Mouse (Mus musculus): ENCODE data around the gene Napsa.

The Napsa gene

DNA sequence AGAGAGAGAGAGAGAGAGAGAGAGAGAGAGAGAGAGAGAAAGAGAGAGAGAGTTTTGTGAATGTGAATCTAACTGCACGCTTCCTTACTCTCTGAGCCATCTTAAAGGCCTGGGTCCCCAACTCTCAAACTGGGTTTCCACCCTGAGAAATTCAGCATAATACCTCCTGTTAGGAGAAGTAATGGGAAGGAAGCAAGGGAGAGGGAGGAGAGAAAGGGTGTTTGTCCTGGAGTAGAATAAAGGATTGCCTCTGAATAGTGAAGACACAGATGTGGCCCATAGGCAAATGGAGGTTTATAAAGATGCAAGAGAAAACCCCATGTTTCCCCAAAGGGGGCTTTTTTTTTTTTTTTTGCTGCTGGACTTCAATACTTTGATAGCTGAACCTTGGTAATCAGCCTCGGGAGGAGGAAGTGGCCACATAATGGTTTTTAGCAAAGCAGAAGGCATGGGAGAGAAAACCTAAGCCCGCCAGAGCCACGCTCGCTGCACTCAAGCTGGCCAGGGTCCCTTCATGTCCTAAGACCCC, 840 bp downstream of the Napsa start:
- no peak for DNase-seq

DNA sequence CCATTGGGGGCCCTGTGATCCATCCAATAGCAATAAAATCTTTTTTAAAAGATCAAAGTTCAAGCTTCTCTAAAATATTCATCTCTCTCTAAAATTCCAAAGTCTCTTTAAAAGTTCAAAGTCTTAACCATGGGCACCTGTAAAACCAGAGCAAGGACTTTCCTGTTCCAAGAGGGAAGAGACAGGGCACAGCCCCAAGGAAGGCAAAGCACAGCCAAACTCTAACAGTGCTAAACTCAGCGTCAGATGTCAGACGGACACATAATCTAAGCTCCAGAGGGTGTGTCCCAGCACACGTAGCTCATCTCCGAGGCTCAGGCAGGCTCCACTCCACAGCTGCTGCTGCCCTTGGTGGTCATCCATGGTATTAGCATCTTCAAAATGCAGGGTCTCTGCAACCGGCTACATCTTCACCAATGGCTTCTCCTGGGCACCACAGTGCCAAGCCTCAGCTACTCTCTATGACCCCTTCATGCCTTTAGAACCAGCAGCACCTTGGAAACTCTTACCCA, 4.2 kb downstream of the Napsa start:
- no peak for DNase-seq

DNA sequence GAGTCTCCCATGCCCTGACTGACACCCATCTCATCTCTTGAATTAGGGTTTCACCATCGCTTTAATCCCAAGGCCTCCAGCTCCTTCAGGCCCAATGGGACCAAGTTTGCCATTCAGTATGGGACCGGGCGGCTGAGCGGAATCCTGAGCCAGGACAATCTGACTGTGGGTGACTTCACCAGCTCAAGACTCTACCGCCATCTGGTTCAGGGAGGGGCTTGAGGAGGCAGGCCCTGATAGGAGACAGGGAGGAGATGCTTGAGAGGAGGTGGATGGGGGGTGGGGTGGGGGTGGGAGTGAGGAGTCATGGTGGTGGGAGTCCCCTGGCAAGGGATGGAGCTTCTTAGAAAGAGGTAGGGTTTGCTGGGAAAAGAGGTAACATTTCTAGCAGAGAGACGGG, 9.5 kb downstream of the Napsa start:
- no peak for DNase-seq

DNA sequence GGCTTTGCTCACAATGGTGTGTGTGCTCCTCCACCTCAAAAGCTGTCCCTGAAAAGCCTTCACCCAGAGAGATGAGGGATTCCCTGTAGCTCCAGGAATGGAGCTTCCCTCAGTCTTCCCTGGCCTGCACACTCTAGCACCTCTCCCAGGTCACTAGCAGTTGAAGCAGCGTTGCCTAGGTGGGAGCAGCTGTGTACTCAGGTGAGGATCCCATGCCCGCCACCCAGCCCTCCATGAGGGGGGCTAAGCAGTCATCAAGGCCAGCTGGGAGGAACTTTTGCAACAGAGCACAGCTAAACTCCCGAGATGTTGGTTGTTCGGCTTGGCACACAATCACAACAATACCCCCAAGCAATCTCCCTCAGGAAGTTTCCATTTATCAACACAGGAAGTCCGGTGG, 10.5 kb downstream of the Napsa start:
- no peak for DNase-seq

DNA sequence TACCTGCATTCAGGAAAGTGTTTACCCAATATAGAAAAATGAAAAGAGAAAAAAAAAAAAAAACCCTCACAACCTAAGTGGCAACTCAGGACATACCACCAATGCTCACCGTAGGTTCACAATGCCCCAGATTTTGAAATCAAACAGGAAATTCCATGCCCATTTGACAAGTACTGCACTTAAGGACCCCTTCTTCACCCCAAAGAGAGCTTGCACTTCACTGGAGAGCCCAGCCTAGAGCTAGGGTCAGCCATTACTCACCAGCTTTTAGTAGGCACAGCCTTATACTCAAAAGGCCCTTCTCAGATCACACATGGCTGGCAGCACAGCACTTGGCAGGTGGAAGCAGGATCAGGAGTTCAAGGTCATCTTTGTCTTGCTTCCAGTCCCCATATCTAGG, 11.0 kb downstream of the Napsa start:
- no peak for DNase-seq

DNA sequence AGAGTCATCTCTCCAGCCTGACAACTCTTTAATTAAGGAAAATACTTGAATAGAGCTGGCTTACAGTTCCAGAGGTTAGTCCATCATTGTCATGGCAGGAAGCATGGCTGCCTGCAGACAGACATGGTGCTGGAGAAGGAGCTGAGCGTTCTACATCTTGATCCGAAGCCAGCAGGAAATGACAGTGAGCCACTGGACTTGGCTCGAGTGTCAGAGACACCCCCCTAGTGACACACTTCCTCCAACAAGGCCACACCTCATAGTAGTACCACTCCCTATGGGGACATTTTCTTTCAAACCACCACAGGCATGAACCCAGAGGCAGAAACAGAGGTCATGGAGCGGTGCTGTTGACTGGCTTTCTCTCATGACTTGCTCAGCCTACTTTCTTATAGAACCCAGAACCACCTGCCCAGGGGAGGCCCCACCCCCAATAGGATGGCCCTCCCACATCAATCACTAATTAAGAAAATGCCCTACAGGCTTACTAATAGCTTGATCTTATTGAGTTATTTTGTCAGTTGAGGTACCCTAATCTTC, 12.2 kb downstream of the Napsa start:
- peak; percentile 56 for DNase-seq

DNA sequence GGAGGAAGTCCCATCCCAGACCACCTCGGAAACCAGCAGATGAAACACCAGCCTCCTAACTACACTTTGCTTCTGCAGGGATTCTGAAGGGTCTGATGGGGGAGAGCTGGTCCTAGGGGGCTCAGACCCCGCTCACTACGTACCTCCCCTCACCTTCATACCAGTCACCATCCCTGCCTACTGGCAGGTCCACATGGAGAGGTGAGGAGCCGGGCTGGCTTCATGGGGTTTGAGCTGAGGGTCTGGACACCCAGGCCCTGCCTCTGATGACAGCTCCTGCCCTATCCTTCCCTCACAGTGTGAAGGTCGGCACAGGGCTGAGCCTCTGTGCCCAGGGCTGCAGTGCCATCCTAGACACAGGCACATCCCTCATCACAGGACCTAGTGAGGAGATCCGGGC, 12.7 kb downstream of the Napsa start:
- peak; percentile 51 for DNase-seq

DNA sequence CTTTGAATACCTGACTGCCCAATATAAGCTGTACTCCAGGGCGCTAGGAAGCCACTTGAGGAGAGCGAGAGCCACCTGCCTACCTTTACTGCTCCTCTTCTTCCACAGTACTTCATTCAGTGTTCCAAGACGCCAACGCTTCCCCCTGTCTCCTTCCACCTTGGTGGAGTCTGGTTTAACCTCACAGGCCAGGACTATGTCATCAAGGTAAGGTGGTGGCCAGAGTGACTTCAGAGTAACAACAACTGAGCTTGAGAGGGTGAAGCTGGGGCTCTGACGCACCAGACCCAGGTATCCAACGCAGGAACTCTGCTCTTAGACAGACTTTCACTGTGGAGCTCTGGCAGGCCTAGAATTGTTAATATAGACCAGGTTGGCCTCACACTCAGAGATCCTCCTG, 13.4 kb downstream of the Napsa start:
- peak; percentile 60 for DNase-seq

DNA sequence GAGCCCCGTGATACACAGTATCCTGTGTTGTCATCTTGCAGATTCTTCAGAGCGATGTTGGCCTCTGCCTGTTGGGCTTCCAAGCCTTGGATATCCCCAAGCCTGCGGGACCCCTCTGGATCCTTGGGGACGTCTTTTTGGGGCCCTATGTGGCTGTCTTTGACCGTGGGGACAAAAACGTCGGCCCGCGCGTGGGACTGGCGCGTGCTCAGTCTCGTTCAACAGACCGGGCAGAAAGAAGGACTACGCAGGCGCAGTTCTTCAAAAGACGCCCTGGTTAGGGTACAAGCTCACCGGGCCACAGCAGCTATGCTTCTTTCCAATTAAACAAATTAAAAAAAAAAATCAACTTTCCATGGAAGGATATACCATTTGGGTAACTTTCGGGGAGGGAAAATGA, 14.3 kb downstream of the Napsa start:
- peak; percentile 88 for DNase-seq

DNA sequence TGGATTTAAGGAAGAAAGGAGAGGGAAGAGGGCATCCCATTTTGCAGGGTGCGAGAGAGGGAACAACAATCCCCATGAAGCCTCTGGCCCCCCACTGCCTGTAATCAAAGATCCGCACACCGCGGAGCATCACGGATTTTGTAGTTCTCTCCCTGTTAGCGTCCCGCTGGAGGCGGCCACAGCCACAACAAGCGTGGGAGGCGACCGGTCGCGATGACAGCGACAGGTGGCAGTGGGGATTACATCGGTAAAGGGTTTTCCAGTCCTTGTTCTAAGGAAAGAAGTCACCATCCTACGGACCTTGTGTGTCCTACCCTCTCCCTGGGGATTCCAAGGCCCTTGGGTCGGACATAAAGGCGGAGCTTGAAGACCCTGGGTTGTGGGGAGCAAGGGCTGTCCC, 14.8 kb downstream of the Napsa start:
- peak; percentile 93 for DNase-seq

DNA sequence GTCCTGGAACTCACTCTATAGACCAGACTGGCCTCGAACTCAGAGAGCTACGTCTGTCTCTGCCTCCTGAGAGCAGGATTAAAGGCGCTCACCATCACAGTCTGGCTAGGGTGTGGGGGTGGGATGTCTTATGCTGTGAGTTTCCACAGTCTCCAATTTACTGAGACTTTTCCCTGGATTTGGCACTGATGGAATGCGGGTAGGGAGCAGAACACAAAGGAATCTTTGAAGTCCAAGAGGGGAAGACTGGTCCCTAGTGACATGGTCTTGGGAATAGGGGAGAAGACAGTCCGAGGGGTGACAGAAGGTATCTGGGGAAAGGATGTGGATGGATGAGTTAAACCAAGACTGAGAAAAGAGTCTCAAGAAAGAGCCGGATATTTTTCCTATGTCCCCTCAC, 15.5 kb downstream of the Napsa start:
- peak; percentile 61 for DNase-seq

DNA sequence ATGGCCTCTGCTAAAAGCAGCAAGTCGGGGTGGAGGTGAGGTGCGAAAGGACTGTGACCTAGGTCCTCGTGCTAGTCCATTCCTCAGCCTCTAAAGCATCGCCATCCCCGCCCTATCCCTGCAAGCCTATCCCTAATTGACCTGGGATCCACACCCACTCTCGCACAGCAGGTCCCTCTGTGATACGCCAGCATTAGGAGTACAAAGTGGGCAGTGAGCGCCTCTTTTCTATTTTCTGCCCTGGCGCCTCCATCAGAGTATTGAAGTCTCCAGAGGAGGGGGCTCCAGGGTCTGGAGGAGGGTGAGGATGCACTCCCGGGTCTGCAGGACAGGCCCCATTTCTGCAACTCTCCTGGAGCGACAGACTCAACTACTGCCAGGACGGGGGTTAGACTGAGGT, 16.2 kb downstream of the Napsa start:
- DNase-seq, result no peak

DNA sequence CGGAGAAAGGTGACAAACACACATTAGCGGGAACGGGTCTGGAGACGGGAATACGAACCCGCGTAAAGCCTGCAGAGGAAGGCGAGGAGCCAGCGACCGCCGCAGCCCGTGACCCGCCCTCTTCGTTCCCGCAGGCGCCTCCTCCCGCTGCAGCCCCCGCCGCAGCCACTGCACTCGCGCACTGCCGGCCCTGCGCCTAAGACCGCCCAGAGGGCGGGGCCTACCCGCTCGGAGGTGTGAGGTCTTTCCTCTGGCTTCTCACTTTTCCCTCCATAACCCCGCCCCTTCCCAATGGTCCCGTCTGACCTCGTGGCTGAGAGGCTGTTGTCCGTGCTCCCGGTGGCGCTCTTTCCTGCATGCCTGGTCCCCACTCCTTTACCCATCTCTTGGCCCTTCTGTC, 17.0 kb downstream of the Napsa start:
- peak; percentile 97 for DNase-seq

DNA sequence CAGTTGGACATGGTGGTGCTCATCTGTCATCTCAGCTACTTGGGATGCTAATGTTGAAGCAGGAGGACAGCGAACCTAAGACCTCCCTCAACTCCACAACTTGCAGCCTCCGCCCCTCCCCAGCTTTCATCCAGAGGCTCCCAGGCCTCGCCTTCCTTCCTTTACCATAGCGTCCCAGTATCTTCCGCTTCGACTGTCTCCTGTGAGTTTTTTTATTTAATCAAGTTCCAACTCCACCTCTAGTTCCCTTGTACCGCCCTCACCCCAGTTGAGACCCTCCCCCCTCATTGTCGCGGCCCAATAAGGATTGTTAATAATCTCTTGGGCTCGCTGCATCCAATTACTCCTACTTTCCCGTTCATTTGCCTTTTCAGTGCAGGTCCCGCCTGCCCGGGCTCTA, 17.8 kb downstream of the Napsa start:
- peak; percentile 82 for DNase-seq

DNA sequence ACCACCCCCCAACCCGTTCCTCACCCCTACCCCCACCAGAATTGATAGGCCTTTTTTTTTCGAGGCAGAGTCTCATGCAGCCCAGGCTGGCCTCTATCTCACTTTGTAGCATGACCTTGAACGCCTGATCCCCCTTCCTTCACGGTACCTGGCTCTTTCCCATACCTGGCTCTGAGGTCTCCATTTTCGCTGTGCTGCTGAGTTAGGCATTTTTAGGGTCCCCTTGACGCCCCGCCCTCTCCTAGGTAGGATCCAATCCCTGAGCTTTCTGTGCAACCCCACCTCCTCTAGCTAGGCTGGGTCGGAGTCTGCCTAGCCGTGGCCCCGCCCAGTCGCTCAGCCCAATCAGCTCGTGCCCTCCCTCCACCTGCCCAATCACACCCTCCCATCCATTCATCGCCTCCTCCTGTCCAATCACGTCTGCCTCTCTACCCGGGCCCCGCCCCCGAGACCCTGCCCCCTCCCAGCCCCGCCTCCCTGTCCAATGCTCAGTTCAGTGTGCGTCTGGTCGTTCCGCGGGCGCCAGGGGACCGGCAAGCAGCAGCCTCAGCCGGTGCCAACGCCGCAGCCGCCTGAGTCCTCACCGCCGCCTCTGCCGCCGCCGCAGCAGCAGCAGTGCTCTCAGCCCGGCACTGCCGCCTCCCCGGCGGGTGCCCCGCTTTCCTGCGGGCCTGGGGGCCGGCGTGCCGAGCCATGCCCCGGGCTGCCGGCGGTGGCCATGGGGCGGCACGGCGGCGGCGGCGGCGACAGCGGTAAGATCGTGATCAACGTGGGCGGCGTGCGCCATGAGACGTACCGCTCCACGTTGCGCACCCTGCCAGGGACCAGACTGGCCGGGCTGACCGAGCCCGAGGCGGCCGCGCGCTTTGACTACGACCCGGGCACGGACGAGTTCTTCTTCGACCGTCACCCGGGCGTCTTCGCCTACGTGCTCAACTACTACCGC, 18.5 kb downstream of the Napsa start, which contains the start of gene Kcnc3:
TSS of gene Kcnc3 (plus strand) at position 263 of the 946 bp plus-strand sequence.
- DNase-seq, result peak; percentile 98

DNA sequence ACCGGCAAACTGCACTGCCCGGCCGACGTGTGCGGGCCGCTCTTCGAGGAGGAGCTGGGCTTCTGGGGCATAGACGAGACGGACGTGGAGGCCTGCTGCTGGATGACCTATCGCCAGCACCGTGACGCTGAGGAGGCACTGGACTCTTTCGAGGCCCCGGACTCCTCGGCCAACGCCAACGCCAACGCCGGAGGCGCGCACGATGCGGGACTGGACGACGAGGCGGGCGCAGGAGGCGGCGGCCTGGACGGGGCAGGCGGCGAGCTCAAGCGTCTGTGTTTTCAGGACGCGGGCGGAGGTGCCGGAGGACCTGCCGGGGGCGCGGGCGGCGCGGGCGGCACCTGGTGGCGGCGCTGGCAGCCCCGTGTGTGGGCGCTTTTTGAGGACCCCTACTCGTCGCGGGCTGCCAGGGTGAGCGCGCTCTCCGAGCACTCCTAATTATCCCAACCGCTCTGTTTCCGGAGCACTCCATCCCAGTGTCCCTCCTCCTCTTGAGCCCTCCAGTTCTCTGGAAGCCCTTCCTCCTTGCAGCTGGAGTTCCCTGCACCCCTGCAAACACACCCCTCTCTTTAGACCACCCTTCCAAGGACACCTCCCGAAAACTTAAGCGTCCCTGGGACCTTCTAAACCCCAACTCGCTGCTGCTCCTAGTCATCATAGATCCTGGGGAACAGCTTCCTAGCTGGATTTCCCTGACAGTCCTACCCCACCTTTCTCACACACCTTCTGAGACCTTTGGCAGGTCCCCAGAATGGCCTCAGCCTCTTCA, 19.4 kb downstream of the Napsa start:
- peak; percentile 70 for DNase-seq

DNA sequence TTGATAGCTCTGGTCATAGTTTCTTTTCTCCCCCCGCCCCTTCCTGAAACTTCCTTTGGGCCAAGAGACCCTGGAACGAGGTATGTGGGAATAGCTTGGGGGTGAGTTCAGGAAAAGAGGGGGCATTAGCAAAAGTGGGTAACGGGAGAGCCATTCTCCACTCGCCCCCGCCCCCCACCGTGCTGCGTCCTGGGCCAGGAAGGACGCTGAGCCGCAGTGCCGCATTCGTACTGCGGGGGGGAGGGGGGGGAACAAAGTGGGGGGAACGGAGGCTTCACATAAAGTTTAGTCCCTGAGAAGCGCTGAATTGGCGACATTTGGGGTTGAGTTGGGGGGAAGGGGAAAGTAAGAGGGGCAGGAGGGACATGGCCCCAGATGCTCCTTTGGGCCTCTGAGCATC, 20.9 kb downstream of the Napsa start:
- peak; percentile 69 for DNase-seq

DNA sequence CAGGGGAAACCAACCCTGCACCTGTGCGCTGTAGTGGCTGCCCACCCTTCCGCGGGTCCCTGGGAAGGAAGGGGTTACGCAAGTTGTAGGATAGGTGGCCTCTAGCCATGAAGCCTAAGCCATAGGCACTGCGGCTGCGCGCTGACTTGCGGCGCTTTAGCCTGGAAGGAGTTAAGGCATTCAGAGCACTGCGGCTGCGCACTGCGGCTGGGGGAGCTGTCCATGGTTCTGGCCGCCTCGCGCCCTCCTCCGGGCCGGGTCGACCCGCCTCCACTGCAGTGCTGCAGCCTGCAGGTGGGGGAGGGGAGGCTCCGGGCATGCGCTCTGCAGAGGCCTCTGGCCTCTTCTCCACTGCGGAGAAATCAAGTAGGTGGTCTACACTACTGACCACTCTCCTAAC, 21.6 kb downstream of the Napsa start:
- peak; percentile 96 for DNase-seq

DNA sequence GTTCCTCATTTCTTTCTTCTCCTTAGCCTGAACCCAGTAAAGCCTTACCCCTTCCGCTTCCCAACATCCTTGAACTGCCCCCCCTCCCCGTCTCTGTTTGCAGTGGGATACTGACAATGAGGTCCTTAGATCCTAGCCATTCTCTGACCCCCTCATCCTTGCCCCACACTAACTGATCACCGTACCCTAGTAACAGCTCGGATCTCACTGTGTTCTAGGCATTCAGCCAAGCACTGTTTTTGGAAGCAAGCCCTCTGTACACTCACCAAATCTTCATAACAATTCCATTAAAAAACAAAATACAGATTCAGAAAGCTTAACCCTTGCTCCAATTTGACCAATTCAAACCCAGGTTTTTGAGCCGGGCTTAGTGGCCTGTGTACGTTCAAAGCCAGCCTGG, 22.1 kb downstream of the Napsa start:
- peak; percentile 95 for DNase-seq

DNA sequence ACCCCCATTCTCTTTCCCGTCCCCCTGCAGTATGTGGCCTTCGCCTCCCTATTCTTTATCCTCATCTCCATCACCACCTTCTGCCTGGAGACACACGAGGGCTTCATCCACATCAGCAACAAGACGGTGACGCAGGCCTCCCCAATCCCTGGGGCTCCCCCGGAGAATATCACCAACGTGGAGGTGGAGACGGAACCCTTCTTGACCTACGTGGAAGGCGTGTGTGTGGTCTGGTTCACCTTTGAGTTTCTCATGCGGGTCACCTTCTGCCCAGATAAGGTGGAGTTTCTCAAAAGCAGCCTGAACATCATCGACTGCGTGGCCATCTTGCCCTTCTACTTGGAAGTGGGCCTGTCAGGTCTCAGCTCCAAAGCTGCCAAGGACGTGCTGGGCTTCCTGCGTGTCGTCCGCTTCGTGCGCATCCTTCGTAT, 23.0 kb downstream of the Napsa start:
- DNase-seq, result peak; percentile 64

DNA sequence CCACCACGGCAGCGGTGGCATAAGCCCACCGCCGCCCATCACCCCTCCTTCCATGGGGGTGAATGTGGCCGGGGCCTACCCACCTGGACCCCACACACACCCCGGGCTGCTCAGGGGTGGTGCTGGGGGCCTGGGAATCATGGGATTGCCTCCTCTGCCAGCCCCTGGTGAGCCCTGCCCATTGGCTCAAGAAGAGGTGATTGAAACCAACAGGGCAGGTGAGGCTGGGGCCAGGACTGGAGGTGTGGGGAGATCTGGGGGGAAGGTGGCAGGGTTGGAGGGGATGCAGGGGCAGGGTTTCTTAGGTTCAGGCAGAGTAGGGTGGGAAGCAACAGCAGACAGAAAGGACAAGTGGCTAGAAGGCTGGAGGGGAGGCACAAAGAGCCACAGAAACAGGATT, 23.9 kb downstream of the Napsa start:
- peak; percentile 52 for DNase-seq

DNA sequence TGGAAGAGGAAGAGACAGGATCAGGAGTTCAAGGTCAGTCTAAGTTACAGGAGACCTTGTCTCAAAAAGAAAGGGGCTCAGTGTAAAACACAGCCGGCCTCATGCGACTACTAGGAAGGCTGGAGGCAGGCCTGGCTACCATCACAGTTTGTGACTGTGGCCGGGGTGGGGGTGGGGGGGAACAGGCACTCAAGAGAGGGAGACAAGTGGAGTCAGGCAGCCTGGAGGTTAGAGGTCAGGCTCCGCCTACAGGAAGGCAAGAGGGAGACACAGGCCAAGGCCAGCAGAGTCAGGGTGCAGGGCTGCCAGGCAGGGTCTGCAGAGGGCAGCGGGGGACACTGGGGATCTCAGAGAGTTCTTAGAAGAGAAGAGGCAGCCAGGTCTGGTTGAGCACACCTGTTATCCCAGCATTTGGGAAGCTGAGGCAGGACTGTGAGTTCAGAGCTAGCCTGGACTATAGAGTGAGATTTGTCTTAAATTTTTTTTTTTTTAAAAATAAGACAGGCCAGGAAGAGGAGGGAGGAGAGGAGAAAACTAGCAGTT, 24.9 kb downstream of the Napsa start:
- DNase-seq, result peak; percentile 56

DNA sequence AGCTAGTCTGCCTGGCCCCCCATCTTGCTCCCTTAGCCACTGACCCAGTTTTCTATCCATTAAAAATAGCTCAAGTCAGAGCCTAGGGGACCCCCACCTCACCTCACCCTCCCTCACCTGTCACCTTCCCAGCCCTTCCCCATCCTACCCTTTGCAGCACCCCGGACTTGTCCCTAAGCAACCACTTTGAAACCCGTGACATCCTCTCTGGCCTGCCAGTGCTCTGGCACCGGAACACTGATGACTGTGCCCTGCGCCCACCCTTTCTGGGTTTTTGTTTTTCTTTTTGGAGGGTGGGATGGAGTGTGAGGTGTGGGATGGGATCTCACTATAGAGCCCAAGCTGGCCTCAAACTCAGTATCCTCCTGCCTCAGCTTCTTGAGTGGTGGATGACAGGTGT, 25.5 kb downstream of the Napsa start:
- no peak for DNase-seq
